Mouse (Mus musculus) heart, embryonic 13.5 days (tissue): Measurements from ENCODE around the gene Isg20l2. TPM values are rescaled to one million over a fixed set of nuclear protein-coding genes. Genes with fewer than 3 reads are reported as not detected.

Source experiments
- ATAC-seq: fragments of 200-750 bp; cut with Nextera tagmentation; 2 replicates; pipeline ENCODE4 v1.8.0; 2017; ENCODE audit warnings: moderate TSS enrichment; ENCODE audit not compliant: insufficient number of reproducible peaks, low FRiP score, low TSS enrichment; ENCODE audit errors: extremely low read depth
- H3K27ac ChIP-seq: fragments of 300-500 bp; sonication (generic); replicated peaks from 2 replicates; pipeline ENCODE4 v1.5.1; 2015; ENCODE audit warnings: moderate library complexity, mild to moderate bottlenecking, inconsistent platforms
- H3K27me3 ChIP-seq: fragments of 300-500 bp; sonication (generic); replicated peaks from 2 replicates; pipeline ENCODE4 v1.6.1; 2015; ENCODE audit warnings: mild to moderate bottlenecking, inconsistent platforms
- H3K36me3 ChIP-seq: fragments of 300-500 bp; sonication (generic); 2 replicates; pipeline ENCODE4 v1.6.1; 2015; ENCODE audit warnings: mild to moderate bottlenecking, inconsistent platforms
- H3K4me1 ChIP-seq: fragments of 300-500 bp; sonication (generic); 2 replicates; pipeline ENCODE4 v1.6.1; 2015; ENCODE audit warnings: inconsistent platforms
- H3K4me2 ChIP-seq: fragments of 300-500 bp; sonication (generic); 2 replicates; pipeline ENCODE4 v1.6.1; 2015; ENCODE audit warnings: inconsistent platforms, mild to moderate bottlenecking, moderate library complexity
- H3K4me3 ChIP-seq: fragments of 300-500 bp; sonication (generic); 2 replicates; pipeline ENCODE4 v1.5.1; 2015; ENCODE audit warnings: moderate library complexity, mild to moderate bottlenecking, inconsistent platforms
- H3K9ac ChIP-seq: fragments of 300-500 bp; sonication (generic); 2 replicates; pipeline ENCODE4 v1.6.1; 2015; ENCODE audit warnings: inconsistent platforms, mild to moderate bottlenecking, moderate library complexity
- H3K9me3 ChIP-seq: fragments of 300-500 bp; sonication (generic); 2 replicates; pipeline ENCODE4 v1.6.1; 2016; ENCODE audit warnings: inconsistent platforms
- WGBS: fragments of 180-500 bp; shearing (Covaris S2); methylation state at CpG from one replicate; pipeline ENCODE4 v1.1.7; 2015; ENCODE audit warnings: mixed read lengths; 5-methylcytosine and 5-hydroxymethylcytosine counted together
- polyA plus RNA-seq: library from polyadenylated mRNA; unstranded; fragments of >200 nt; fragmentation: Nextera tagmentation; extraction: Ambion mirVana; gene quantifications from 2 replicates; pipeline ENCODE4 v1.2.1, GENCODE M21; 2015

The Isg20l2 gene
- polyA plus RNA-seq, 1 experiment from 2014 or later = 30.1 TPM

GRCm38 (mm10) chr3:87970184-87970938, 40.2 kb downstream of the Isg20l2 start:
- WGBS = under 1% methylated on average over 21 of the region's 21 CpGs

DNA sequence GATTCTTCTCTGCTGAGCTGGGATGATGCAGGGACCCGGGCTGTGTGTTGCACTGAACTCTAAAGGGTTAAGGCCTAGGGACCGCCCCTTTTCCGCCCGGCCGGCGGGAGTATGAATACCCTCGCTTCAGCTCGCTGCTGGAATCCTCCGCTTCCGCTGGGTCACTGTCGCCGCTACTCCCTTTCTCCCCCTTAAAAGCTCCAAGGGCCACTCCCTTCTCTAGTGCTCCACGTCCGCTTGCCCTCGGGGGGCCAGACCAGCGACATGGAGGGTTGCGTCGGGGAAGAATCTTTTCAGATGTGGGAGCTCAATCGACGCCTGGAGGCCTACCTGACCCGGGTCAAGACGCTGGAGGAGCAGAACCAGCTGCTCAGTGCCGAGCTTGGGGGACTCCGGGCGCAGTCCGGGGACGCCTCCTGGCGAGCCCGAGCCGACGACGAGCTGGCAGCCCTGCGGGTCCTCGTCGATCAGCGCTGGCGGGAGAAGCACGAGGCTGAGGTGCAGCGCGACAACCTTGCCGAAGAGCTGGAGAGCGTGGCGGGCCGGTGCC, 40.9 kb downstream of the Isg20l2 start, which contains the start of gene Nes:
Nes (plus strand) TSS at position 140 of the 550 bp plus-strand sequence.
- peak within 1 kb of the TSS; percentile 61 for H3K27ac ChIP-seq
- under 1% methylated on average over 44 of the region's 44 CpGs for WGBS
- peak within 1 kb of the TSS; percentile 67 for H3K4me3 ChIP-seq
- peaks cover 35% of the 10 kb centered on the region; the same call in 1 of the 2 replicates for H3K27me3 ChIP-seq
- H3K4me1 ChIP-seq = peaks cover 47% of the 10 kb centered on the region
- peaks cover 15% of the 10 kb centered on the region for H3K36me3 ChIP-seq
- H3K9ac ChIP-seq = peak within 1 kb of the TSS; percentile 91
- peak within 1 kb of the TSS; percentile 93 for H3K4me2 ChIP-seq
- peak; percentile 28; the same call in 1 of the 2 replicates for ATAC-seq
- H3K9me3 ChIP-seq = no peaks in the 10 kb centered on the region

More at GRCm38 (mm10) chr3:87970184-87970938, 40.2 kb downstream of the Isg20l2 start:
- peak overlapping the region; percentile 61 for H3K27ac ChIP-seq
- H3K9ac ChIP-seq = peak overlapping the region; percentile 91
- peaks cover 9% of the 10 kb centered on the region for H3K36me3 ChIP-seq
- H3K4me3 ChIP-seq = peak overlapping the region; percentile 67
- H3K27me3 ChIP-seq = peaks cover 35% of the 10 kb centered on the region; the same call in 1 of the 2 replicates
- peak overlapping the region; percentile 93 for H3K4me2 ChIP-seq
- ATAC-seq = no peak
- peaks cover 47% of the 10 kb centered on the region for H3K4me1 ChIP-seq
- H3K9me3 ChIP-seq = no peaks in the 10 kb centered on the region

DNA sequence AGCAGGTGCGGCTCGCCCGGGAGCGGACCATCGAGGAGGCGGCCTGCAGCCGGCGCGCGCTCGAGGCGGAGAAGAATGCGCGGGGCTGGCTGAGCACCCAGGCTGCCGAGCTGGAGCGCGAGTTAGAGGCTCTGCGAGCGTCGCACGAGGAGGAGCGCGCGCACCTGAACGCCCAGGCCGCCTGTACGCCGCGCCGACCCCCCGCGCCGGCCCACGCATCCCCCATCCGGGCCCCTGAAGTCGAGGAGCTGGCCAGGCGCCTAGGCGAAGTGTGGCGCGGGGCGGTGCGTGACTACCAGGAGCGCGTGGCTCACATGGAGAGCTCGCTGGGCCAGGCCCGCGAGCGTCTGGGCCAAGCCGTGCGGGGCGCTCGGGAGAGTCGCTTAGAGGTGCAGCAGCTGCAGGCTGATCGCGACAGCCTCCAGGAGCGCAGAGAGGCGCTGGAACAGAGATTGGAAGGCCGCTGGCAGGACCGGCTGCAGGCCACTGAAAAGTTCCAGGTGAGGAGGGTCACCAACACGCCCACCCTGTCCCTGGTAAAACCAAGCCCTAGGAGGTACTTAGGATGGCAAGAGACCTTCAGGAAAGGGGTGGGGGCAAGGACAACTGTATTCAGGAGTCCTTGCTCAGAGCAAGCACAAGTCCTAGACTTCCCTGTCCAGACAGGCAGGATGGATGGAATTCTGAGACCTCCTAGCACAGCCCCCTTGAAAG, 41.5 kb downstream of the Isg20l2 start:
- peak overlapping the region; percentile 93 for H3K4me2 ChIP-seq

GRCm38 (mm10) chr3:87972203-87972664, 42.1 kb downstream of the Isg20l2 start:
- Histone ChIP-seq H3K4me1 (peaks cover 47% of the 10 kb centered on the region), H3K27ac (0 out of 2 replicates have a peak overlapping the region, but pooled peaks have one; percentile 61), H3K9ac (peak overlapping the region; percentile 91), H3K4me2 (peak overlapping the region; percentile 93), H3K4me3 (peak overlapping the region; percentile 67), H3K27me3 (peaks cover 35% of the 10 kb centered on the region; the same call in 1 of the 2 replicates), H3K9me3 (no peaks in the 10 kb centered on the region), H3K36me3 (peaks cover 28% of the 10 kb centered on the region)
- ATAC-seq = no peak
- 27% methylated on average over 8 of the region's 8 CpGs for WGBS

More for the DNA sequence above, 41.5 kb downstream of the Isg20l2 start:
- under 1% methylated on average over 57 of the region's 60 CpGs for WGBS
- peak overlapping the region; percentile 61 for H3K27ac ChIP-seq
- H3K36me3 ChIP-seq = peaks cover 22% of the 10 kb centered on the region
- H3K9me3 ChIP-seq = no peaks in the 10 kb centered on the region
- peaks cover 47% of the 10 kb centered on the region for H3K4me1 ChIP-seq
- H3K27me3 ChIP-seq = peaks cover 35% of the 10 kb centered on the region; the same call in 1 of the 2 replicates
- H3K9ac ChIP-seq = peak overlapping the region; percentile 91
- peak overlapping the region; percentile 67 for H3K4me3 ChIP-seq
- ATAC-seq = peak; percentile 17; the same call in 1 of the 2 replicates

GRCm38 (mm10) chr3:87972776-87973175, 42.7 kb downstream of the Isg20l2 start:
- ATAC-seq = no peak
- Histone ChIP-seq H3K27ac (0 out of 2 replicates have a peak overlapping the region, but pooled peaks have one; percentile 61), H3K36me3 (peaks cover 30% of the 10 kb centered on the region), H3K4me2 (peak overlapping the region; percentile 93), H3K9ac (peak overlapping the region; percentile 91), H3K27me3 (peaks cover 31% of the 10 kb centered on the region; the same call in 1 of the 2 replicates), H3K9me3 (no peaks in the 10 kb centered on the region), H3K4me1 (peaks cover 47% of the 10 kb centered on the region), H3K4me3 (peak overlapping the region; percentile 67)
- 34% methylated on average over 5 of the region's 5 CpGs for WGBS

DNA sequence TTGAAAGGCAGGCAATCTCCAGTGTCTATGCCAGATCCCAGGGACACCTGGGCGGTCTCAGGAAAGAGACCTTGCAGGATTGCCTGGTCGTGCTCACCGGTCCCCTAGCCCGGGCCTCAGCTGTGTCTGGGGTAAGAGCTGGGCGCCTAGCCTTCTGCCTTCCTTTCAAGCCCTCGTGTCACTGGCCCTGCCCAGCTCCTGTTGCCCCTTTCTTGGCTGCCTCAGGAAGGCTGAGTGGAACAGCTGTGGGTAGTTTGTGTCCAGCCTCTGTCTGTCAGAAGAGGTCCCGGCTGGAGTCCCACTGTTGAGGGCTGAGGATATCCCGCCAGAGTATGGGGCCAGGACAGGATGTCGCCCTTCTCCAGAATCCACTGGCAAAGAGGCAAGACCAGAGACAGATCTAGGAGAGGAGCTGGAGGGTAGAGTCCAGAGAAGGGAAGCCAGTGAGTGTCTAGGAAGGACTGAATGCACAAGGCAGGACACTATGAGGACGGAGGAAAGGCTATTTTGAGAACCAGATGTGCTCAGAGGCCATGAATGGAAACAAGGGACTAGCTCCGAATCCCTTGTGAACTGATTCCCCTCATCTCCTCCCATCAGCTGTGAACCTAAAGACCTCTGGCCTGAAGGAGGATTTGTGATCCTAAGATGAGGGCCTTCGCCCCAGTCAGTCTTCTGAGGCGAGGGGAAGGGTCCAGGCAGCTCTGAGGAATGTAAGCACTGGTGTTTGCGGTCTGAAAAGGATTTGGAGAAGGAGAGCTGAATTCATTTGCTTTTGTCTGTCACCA, 43.7 kb downstream of the Isg20l2 start:
- Histone ChIP-seq H3K36me3 (peaks cover 30% of the 10 kb centered on the region), H3K4me1 (peaks cover 47% of the 10 kb centered on the region), H3K4me2 (peak overlapping the region; percentile 93), H3K4me3 (peak overlapping the region; percentile 67), H3K27me3 (peaks cover 23% of the 10 kb centered on the region; the same call in 1 of the 2 replicates), H3K9ac (peak overlapping the region; percentile 91), H3K9me3 (no peaks in the 10 kb centered on the region), H3K27ac (peak overlapping the region; percentile 37; the same call in 1 of the 2 replicates)
- 42% methylated on average over 14 of the region's 14 CpGs for WGBS
- no peak for ATAC-seq

GRCm38 (mm10) chr3:87974381-87974987, 44.4 kb downstream of the Isg20l2 start:
- H3K4me2 ChIP-seq = peak overlapping the region; percentile 93
- H3K36me3 ChIP-seq = peaks cover 30% of the 10 kb centered on the region
- WGBS = 37% methylated on average over 12 of the region's 12 CpGs
- peaks cover 20% of the 10 kb centered on the region; the same call in 1 of the 2 replicates for H3K27me3 ChIP-seq
- no peak for ATAC-seq
- H3K9ac ChIP-seq = peak overlapping the region; percentile 91
- H3K9me3 ChIP-seq = no peaks in the 10 kb centered on the region
- peak overlapping the region; percentile 37; the same call in 1 of the 2 replicates for H3K27ac ChIP-seq
- peaks cover 47% of the 10 kb centered on the region for H3K4me1 ChIP-seq
- peak overlapping the region; percentile 67 for H3K4me3 ChIP-seq

GRCm38 (mm10) chr3:87979493-87979892, 49.4 kb downstream of the Isg20l2 start:
- no peaks in the 10 kb centered on the region for H3K27me3 ChIP-seq
- H3K4me2 ChIP-seq = no peak overlapping the region
- no peaks in the 10 kb centered on the region for H3K9me3 ChIP-seq
- H3K9ac ChIP-seq = no peak overlapping the region
- WGBS = 82% methylated on average over 5 of the region's 5 CpGs
- no peak for ATAC-seq
- no peak overlapping the region for H3K4me3 ChIP-seq
- peaks cover 30% of the 10 kb centered on the region for H3K36me3 ChIP-seq
- no peak overlapping the region for H3K27ac ChIP-seq
- peaks cover 48% of the 10 kb centered on the region for H3K4me1 ChIP-seq

- H3K4me1 ChIP-seq = peaks cover 51% of the 10 kb centered on the region
- 0 out of 2 replicates have a peak overlapping the region, but pooled peaks have one; percentile 24 for H3K9ac ChIP-seq
- peaks cover 24% of the 10 kb centered on the region for H3K36me3 ChIP-seq
- H3K4me3 ChIP-seq = no peak overlapping the region
- H3K4me2 ChIP-seq = no peak overlapping the region
- ATAC-seq = no peak
- 51% methylated on average over 3 of the region's 3 CpGs for WGBS
- no peaks in the 10 kb centered on the region for H3K9me3 ChIP-seq
- H3K27me3 ChIP-seq = no peaks in the 10 kb centered on the region
- no peak overlapping the region for H3K27ac ChIP-seq
These were observed 50.0 kb downstream of the Isg20l2 start for GRCm38 (mm10) chr3:87980085-87980484.

GRCm38 (mm10) chr3:87980728-87981127, 50.6 kb downstream of the Isg20l2 start:
- Histone ChIP-seq H3K4me1 (peaks cover 57% of the 10 kb centered on the region), H3K27ac (peak overlapping the region; percentile 98), H3K36me3 (peaks cover 17% of the 10 kb centered on the region), H3K9ac (no peak overlapping the region), H3K27me3 (no peaks in the 10 kb centered on the region), H3K9me3 (no peaks in the 10 kb centered on the region), H3K4me3 (no peak overlapping the region), H3K4me2 (no peak overlapping the region)
- 72% methylated on average over 5 of the region's 5 CpGs for WGBS
- ATAC-seq = no peak
